Mouse (Mus musculus) heart, embryonic 11.5 days (tissue): ENCODE measurements around the gene Actn4. TPM values are rescaled to one million over a fixed set of nuclear protein-coding genes. Genes with fewer than 3 reads are reported as not detected.

Experiments
- ATAC-seq: fragments of 200-750 bp; cut with Nextera tagmentation; replicated peaks from 2 replicates; pipeline ENCODE4 v1.8.0; 2017; ENCODE audit warnings: moderate library complexity; ENCODE audit not compliant: insufficient number of reproducible peaks, low FRiP score, low TSS enrichment
- H3K27ac ChIP-seq: fragments of 300-500 bp; sonication (generic); 2 replicates; pipeline ENCODE4 v1.5.1; 2014; ENCODE audit warnings: mild to moderate bottlenecking, low read depth, low read length
- H3K27me3 ChIP-seq: fragments of 300-500 bp; sonication (generic); 2 replicates; pipeline ENCODE4 v1.6.1; 2014; ENCODE audit warnings: mild to moderate bottlenecking, low read length, mixed read lengths; ENCODE audit not compliant: control insufficient read depth, insufficient read depth
- H3K36me3 ChIP-seq: fragments of 300-500 bp; sonication (generic); 2 replicates; pipeline ENCODE4 v1.6.1; 2014; ENCODE audit warnings: mild to moderate bottlenecking, low read length, moderate library complexity, mixed read lengths; ENCODE audit not compliant: control insufficient read depth, insufficient read depth
- H3K4me1 ChIP-seq: fragments of 300-500 bp; sonication (generic); 2 replicates; pipeline ENCODE4 v1.6.1; 2014; ENCODE audit warnings: low read length; ENCODE audit not compliant: control insufficient read depth, insufficient read depth
- H3K4me2 ChIP-seq: fragments of 300-500 bp; sonication (generic); 2 replicates; pipeline ENCODE4 v1.6.1; 2014; ENCODE audit warnings: mild to moderate bottlenecking, moderate library complexity
- H3K4me3 ChIP-seq: fragments of 300-500 bp; sonication (generic); 2 replicates; pipeline ENCODE4 v1.5.1; 2014; ENCODE audit warnings: low read depth, low read length
- H3K9ac ChIP-seq: fragments of 300-500 bp; sonication (generic); 2 replicates; pipeline ENCODE4 v1.6.1; 2014; ENCODE audit warnings: mild to moderate bottlenecking, low read depth, low read length, moderate library complexity
- H3K9me3 ChIP-seq: fragments of 300-500 bp; sonication (generic); replicated peaks from 2 replicates; pipeline ENCODE4 v1.6.1; 2016; ENCODE audit warnings: low read length; ENCODE audit not compliant: control insufficient read depth
- WGBS: fragments of 180-500 bp; shearing (Covaris S2); extraction: QIAGEN DNeasy Blood & Tissue Kit; methylation state at CpG from one replicate; pipeline ENCODE4 v1.1.7; 2014; ENCODE audit not compliant: insufficient replicate concordance; 5-methylcytosine and 5-hydroxymethylcytosine counted together
- polyA plus RNA-seq: library from polyadenylated mRNA; unstranded; fragments of >200 nt; fragmentation: Nextera tagmentation; extraction: Ambion mirVana; gene quantifications from 2 replicates; pipeline ENCODE4 v1.2.1, GENCODE M21; 2014

The Actn4 gene
- polyA plus RNA-seq, 1 experiment from 2014 or later: 227 TPM

GRCm38 (mm10) chr7:28929381-28929780 is 32.8 kb downstream of the Actn4 start:
- H3K9me3 ChIP-seq: no peaks in the 10 kb centered on the region

GRCm38 (mm10) chr7:28926172-28926571 is 36.0 kb downstream of the Actn4 start:
- WGBS: 40% methylated on average over 2 of the region's 2 CpGs
- ATAC-seq: no peak
- no peak overlapping the region; the same call in 1 of the 2 replicates for H3K4me2 ChIP-seq

More at GRCm38 (mm10) chr7:28929381-28929780, 32.8 kb downstream of the Actn4 start:
- H3K27me3 ChIP-seq: no peaks in the 10 kb centered on the region
- H3K36me3 ChIP-seq: no peaks in the 10 kb centered on the region
- peaks cover 54% of the 10 kb centered on the region for H3K4me1 ChIP-seq
- 0 out of 2 replicates have a peak overlapping the region, but pooled peaks have one; percentile 22 for H3K9ac ChIP-seq
- 41% methylated on average over 3 of the region's 3 CpGs for WGBS
- H3K4me3 ChIP-seq: no peak overlapping the region
- H3K27ac ChIP-seq: no peak overlapping the region
- no peak for ATAC-seq
- no peak overlapping the region for H3K4me2 ChIP-seq

GRCm38 (mm10) chr7:28925317-28925716 is 36.8 kb downstream of the Actn4 start:
- ATAC-seq: peak; percentile 43
- Histone ChIP-seq H3K27ac (peak overlapping the region; percentile 99), H3K9ac (peak overlapping the region; percentile 69; the same call in 1 of the 2 replicates), H3K9me3 (no peaks in the 10 kb centered on the region), H3K4me1 (peaks cover 75% of the 10 kb centered on the region), H3K4me2 (peak overlapping the region; percentile 41), H3K27me3 (no peaks in the 10 kb centered on the region), H3K36me3 (no peaks in the 10 kb centered on the region), H3K4me3 (no peak overlapping the region)
- 21% methylated on average over 9 of the region's 9 CpGs for WGBS

More at GRCm38 (mm10) chr7:28926172-28926571, 36.0 kb downstream of the Actn4 start:
- Histone ChIP-seq H3K9me3 (no peaks in the 10 kb centered on the region), H3K27me3 (no peaks in the 10 kb centered on the region), H3K4me3 (no peak overlapping the region), H3K4me1 (peaks cover 74% of the 10 kb centered on the region), H3K36me3 (no peaks in the 10 kb centered on the region), H3K9ac (no peak overlapping the region), H3K27ac (peak overlapping the region; percentile 99)

- peak overlapping the region; percentile 41 for H3K4me2 ChIP-seq
Measured at GRCm38 (mm10) chr7:28924802-28925201, 37.3 kb downstream of the Actn4 start.

GRCm38 (mm10) chr7:28923865-28924291 is 38.3 kb downstream of the Actn4 start:
- Histone ChIP-seq H3K27ac (peak overlapping the region; percentile 99), H3K27me3 (no peaks in the 10 kb centered on the region), H3K4me3 (no peak overlapping the region), H3K9ac (peak overlapping the region; percentile 59), H3K4me2 (peak overlapping the region; percentile 25), H3K36me3 (no peaks in the 10 kb centered on the region), H3K9me3 (no peaks in the 10 kb centered on the region), H3K4me1 (peaks cover 75% of the 10 kb centered on the region)
- ATAC-seq: no peak
- 22% methylated on average over 4 of the region's 4 CpGs for WGBS

More at GRCm38 (mm10) chr7:28924802-28925201, 37.3 kb downstream of the Actn4 start:
- Histone ChIP-seq H3K9me3 (no peaks in the 10 kb centered on the region), H3K27me3 (no peaks in the 10 kb centered on the region), H3K36me3 (no peaks in the 10 kb centered on the region), H3K27ac (peak overlapping the region; percentile 99), H3K4me3 (no peak overlapping the region), H3K9ac (peak overlapping the region; percentile 69), H3K4me1 (peaks cover 75% of the 10 kb centered on the region)
- WGBS: 54% methylated on average over 3 of the region's 3 CpGs
- no peak for ATAC-seq

- WGBS: 65% methylated on average over 4 of the region's 4 CpGs
- no peak overlapping the region for H3K4me3 ChIP-seq
- peak overlapping the region; percentile 99 for H3K27ac ChIP-seq
- ATAC-seq: no peak
- H3K9me3 ChIP-seq: no peaks in the 10 kb centered on the region
- peaks cover 88% of the 10 kb centered on the region for H3K4me1 ChIP-seq
- no peak overlapping the region for H3K4me2 ChIP-seq
- peaks cover 11% of the 10 kb centered on the region for H3K36me3 ChIP-seq
- H3K27me3 ChIP-seq: no peaks in the 10 kb centered on the region
- no peak overlapping the region for H3K9ac ChIP-seq
Measured at GRCm38 (mm10) chr7:28922606-28923005, 39.5 kb downstream of the Actn4 start.

GRCm38 (mm10) chr7:28921722-28922465 is 40.2 kb downstream of the Actn4 start:
- Histone ChIP-seq H3K27ac (peak overlapping the region; percentile 99), H3K36me3 (peaks cover 12% of the 10 kb centered on the region), H3K9me3 (no peaks in the 10 kb centered on the region), H3K4me2 (no peak overlapping the region), H3K9ac (peak overlapping the region; percentile 13; the same call in 1 of the 2 replicates), H3K4me3 (no peak overlapping the region), H3K27me3 (no peaks in the 10 kb centered on the region), H3K4me1 (peaks cover 90% of the 10 kb centered on the region)
- WGBS: 68% methylated on average over 8 of the region's 8 CpGs
- no peak for ATAC-seq

GRCm38 (mm10) chr7:28921178-28921577 is 41.0 kb downstream of the Actn4 start:
- peak overlapping the region; percentile 99 for H3K27ac ChIP-seq
- H3K4me3 ChIP-seq: no peak overlapping the region
- peak overlapping the region; percentile 13; the same call in 1 of the 2 replicates for H3K9ac ChIP-seq
- no peak for ATAC-seq
- H3K27me3 ChIP-seq: no peaks in the 10 kb centered on the region
- no peaks in the 10 kb centered on the region for H3K9me3 ChIP-seq
- WGBS: 51% methylated on average over 3 of the region's 3 CpGs
- peaks cover 15% of the 10 kb centered on the region for H3K36me3 ChIP-seq
- H3K4me1 ChIP-seq: peaks cover 85% of the 10 kb centered on the region
- H3K4me2 ChIP-seq: no peak overlapping the region; the same call in 1 of the 2 replicates
